Mouse (Mus musculus): ENCODE data around the gene Sfi1.
"Not testable (repeated sequence)": the region's sequence is repeated elsewhere in the genome, so short reads cannot be mapped to it uniquely, and the experiment has no call there.

Gene Sfi1

GRCm38 (mm10) chr11:3104501-3105260 lies 88.6 kb downstream of the Sfi1 start:
- in situ Hi-C loops (cut with MboI), result not testable (repeated sequence)

- in situ Hi-C loops (cut with MboI), result no loop called here
Measured at GRCm38 (mm10) chr11:3103619-3104164, 89.6 kb downstream of the Sfi1 start.

GRCm38 (mm10) chr11:3102626-3103025 lies 90.6 kb downstream of the Sfi1 start:
- in situ Hi-C loops (cut with MboI), result not testable (repeated sequence)

GRCm38 (mm10) chr11:3101875-3102494 lies 91.3 kb downstream of the Sfi1 start:
- in situ Hi-C loops (cut with MboI), result no loop called here

GRCm38 (mm10) chr11:3101072-3101874 lies 92.0 kb downstream of the Sfi1 start:
- in situ Hi-C loops (cut with MboI), result no loop called here

- in situ Hi-C loops (cut with MboI), result not testable (repeated sequence)
Measured at GRCm38 (mm10) chr11:3100066-3100645, 93.1 kb downstream of the Sfi1 start.
